Mouse (Mus musculus) liver, embryonic 16.5 days (tissue): ENCODE measurements around the gene Cpa2. TPM values are rescaled to one million over a fixed set of nuclear protein-coding genes. Genes with fewer than 3 reads are reported as not detected.

Source experiments
- ATAC-seq: fragments of 200-750 bp; cut with Nextera tagmentation; 2 replicates; pipeline ENCODE4 v1.8.0; 2017; ENCODE audit warnings: low read depth, mild to moderate bottlenecking, moderate number of reproducible peaks, moderate library complexity
- H3K27ac ChIP-seq: fragments of 300-500 bp; sonication (generic); 2 replicates; pipeline ENCODE4 v1.5.1; 2014; ENCODE audit warnings: mild to moderate bottlenecking, low read length
- H3K27me3 ChIP-seq: fragments of 300-500 bp; sonication (generic); 2 replicates; pipeline ENCODE4 v1.6.1; 2014; ENCODE audit warnings: low read depth, low read length, mixed read lengths; ENCODE audit not compliant: control insufficient read depth, insufficient read depth
- H3K36me3 ChIP-seq: fragments of 300-500 bp; sonication (generic); 2 replicates; pipeline ENCODE4 v1.6.1; 2014; ENCODE audit warnings: mild to moderate bottlenecking; ENCODE audit not compliant: control insufficient read depth, insufficient read depth
- H3K4me1 ChIP-seq: fragments of 300-500 bp; sonication (generic); 2 replicates; pipeline ENCODE4 v1.6.1; 2014; ENCODE audit warnings: low read depth, low read length, mixed read lengths; ENCODE audit not compliant: control insufficient read depth
- H3K4me2 ChIP-seq: fragments of 300-500 bp; sonication (generic); 2 replicates; pipeline ENCODE4 v1.6.1; 2014; ENCODE audit warnings: low read depth, low read length, mixed read lengths
- H3K4me3 ChIP-seq: fragments of 300-500 bp; sonication (generic); 2 replicates; pipeline ENCODE4 v1.5.1; 2014; ENCODE audit warnings: low read depth, mild to moderate bottlenecking, low read length
- H3K9ac ChIP-seq: fragments of 300-500 bp; sonication (generic); 2 replicates; pipeline ENCODE4 v1.6.1; 2014; ENCODE audit warnings: low read depth, low read length
- H3K9me3 ChIP-seq: fragments of 300-500 bp; sonication (generic); replicated peaks from 2 replicates; pipeline ENCODE4 v1.6.1; 2016; ENCODE audit warnings: low read length; ENCODE audit not compliant: control insufficient read depth
- WGBS: fragments of 180-500 bp; shearing (Covaris S2); extraction: QIAGEN DNeasy Blood & Tissue Kit; methylation state at CpG from one replicate; pipeline ENCODE4 v1.1.7; 2014; ENCODE audit not compliant: insufficient replicate concordance; 5-methylcytosine and 5-hydroxymethylcytosine counted together
- polyA plus RNA-seq: library from polyadenylated mRNA; unstranded; fragments of >200 nt; fragmentation: Nextera tagmentation; extraction: Ambion mirVana; gene quantifications from 2 replicates; pipeline ENCODE4 v1.2.1, GENCODE M21; 2015

Gene Cpa2
- polyA plus RNA-seq, 1 experiment from 2014 or later: 9.1 TPM

DNA sequence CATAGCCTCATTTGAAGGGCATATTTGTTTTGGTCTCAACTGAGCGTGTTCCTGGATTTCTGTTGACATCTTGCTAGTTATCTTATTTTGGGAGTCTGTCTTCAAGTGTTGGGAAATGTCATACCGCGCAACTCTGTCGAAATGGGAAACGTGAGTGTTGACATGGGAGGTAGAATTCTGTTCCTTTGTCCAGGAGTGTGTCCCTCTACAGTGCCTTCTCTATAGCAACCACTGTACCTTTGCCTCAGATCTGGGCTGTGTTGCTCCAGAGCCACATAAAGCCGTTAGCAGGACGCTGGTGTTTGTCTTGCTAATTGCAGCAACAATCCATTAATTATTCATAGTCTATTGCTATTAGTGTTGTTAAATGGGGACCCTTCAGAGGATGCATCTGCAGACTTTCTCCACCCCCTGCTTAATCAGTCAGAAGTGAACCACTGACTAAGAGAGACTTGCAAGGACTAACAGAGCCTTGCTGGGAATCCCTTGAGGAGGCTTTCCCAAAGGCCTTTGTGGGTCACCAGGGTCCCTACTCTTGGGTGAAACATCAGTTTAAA lies 45.6 kb downstream of the Cpa2 start:
- Histone ChIP-seq H3K4me1 (no peaks in the 10 kb centered on the region), H3K27me3 (no peaks in the 10 kb centered on the region)

GRCm38 (mm10) chr6:30589819-30590218 lies 48.4 kb downstream of the Cpa2 start:
- H3K27ac ChIP-seq: no peak overlapping the region
- H3K9me3 ChIP-seq: no peaks in the 10 kb centered on the region
- no peak overlapping the region for H3K4me3 ChIP-seq
- WGBS: 30% methylated on average over 2 of the region's 2 CpGs
- H3K4me2 ChIP-seq: no peak overlapping the region
- H3K27me3 ChIP-seq: no peaks in the 10 kb centered on the region
- no peak overlapping the region for H3K9ac ChIP-seq
- no peak for ATAC-seq
- no peaks in the 10 kb centered on the region for H3K36me3 ChIP-seq
- no peaks in the 10 kb centered on the region for H3K4me1 ChIP-seq

More for the DNA sequence above, 45.6 kb downstream of the Cpa2 start:
- Histone ChIP-seq H3K36me3 (no peaks in the 10 kb centered on the region), H3K9ac (no peak overlapping the region), H3K9me3 (no peaks in the 10 kb centered on the region), H3K4me3 (no peak overlapping the region), H3K4me2 (no peak overlapping the region), H3K27ac (no peak overlapping the region)
- WGBS: 60% methylated on average over 7 of the region's 7 CpGs
- ATAC-seq: no peak

DNA sequence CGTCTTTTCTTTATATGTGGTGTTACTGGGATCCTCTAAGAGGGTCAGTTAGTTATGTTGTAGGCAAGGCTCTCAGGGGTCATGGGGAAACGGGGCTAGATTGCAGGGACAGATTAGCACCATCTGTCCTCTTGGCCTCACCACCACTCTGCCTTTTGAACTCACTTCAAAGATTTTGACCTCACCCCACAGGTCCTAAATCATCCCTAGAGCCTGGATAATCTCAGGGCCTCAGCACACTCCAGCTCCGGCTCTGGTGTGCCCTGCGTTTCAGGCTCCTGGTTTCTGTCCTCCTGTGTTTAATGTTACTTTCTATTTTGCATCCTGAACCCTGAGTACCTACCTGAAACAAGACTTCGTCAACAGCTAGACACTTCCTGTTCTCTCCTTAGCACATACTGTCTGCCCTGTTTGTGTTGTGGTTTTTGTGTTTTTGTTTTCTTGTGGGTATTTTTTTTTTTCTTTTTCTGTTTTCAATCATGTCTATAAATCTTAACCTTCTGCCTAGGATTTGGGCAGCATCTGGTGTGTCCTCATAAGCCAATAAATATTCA lies 50.5 kb downstream of the Cpa2 start:
- ATAC-seq: no peak
- WGBS: 35% methylated on average over 5 of the region's 5 CpGs
- Histone ChIP-seq H3K27me3 (no peaks in the 10 kb centered on the region), H3K9me3 (no peaks in the 10 kb centered on the region), H3K4me2 (no peak overlapping the region), H3K4me1 (no peaks in the 10 kb centered on the region), H3K4me3 (no peak overlapping the region), H3K36me3 (no peaks in the 10 kb centered on the region), H3K27ac (no peak overlapping the region), H3K9ac (no peak overlapping the region)

GRCm38 (mm10) chr6:30592417-30592974 lies 51.1 kb downstream of the Cpa2 start:
- WGBS: 57% methylated on average over 10 of the region's 10 CpGs
- Histone ChIP-seq H3K4me3 (no peak overlapping the region), H3K27me3 (no peaks in the 10 kb centered on the region), H3K9ac (no peak overlapping the region), H3K9me3 (no peaks in the 10 kb centered on the region), H3K4me1 (no peaks in the 10 kb centered on the region), H3K27ac (no peak overlapping the region), H3K4me2 (no peak overlapping the region), H3K36me3 (no peaks in the 10 kb centered on the region)
- ATAC-seq: no peak

DNA sequence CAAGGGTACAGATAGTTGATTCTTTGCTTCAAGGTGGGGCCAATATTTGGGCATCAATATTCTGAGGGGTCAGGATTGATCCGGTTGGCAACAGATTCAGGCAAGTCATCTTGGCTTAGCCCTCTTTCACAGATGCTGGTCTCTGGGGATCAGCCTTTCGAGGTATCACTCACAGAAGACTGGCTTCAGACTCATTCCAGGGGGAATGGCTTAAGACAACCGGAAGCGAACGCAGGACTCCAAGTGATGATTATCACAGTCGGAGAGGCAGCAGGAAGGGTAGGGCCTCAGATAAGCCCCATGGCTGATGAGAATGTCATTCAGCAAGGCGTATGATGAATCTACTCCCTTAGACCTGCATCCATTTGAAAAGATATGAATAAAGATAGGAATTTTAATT lies 53.0 kb downstream of the Cpa2 start:
- Histone ChIP-seq H3K27ac (no peak overlapping the region), H3K36me3 (no peaks in the 10 kb centered on the region), H3K4me2 (no peak overlapping the region), H3K9ac (no peak overlapping the region), H3K4me1 (no peaks in the 10 kb centered on the region), H3K4me3 (no peak overlapping the region), H3K9me3 (no peaks in the 10 kb centered on the region), H3K27me3 (no peaks in the 10 kb centered on the region)
- ATAC-seq: no peak
- 38% methylated on average over 7 of the region's 7 CpGs for WGBS

- H3K4me1 ChIP-seq: no peaks in the 10 kb centered on the region
- no peak for ATAC-seq
- H3K4me3 ChIP-seq: no peak overlapping the region
- no peaks in the 10 kb centered on the region for H3K9me3 ChIP-seq
- H3K4me2 ChIP-seq: no peak overlapping the region
- 70% methylated on average over 8 of the region's 8 CpGs for WGBS
- H3K36me3 ChIP-seq: no peaks in the 10 kb centered on the region
- no peaks in the 10 kb centered on the region for H3K27me3 ChIP-seq
- no peak overlapping the region for H3K9ac ChIP-seq
- H3K27ac ChIP-seq: no peak overlapping the region
These were observed 55.0 kb downstream of the Cpa2 start for GRCm38 (mm10) chr6:30596230-30596898.

- Histone ChIP-seq H3K4me2 (no peak overlapping the region), H3K36me3 (no peaks in the 10 kb centered on the region), H3K4me1 (no peaks in the 10 kb centered on the region), H3K9me3 (no peaks in the 10 kb centered on the region), H3K4me3 (no peak overlapping the region), H3K9ac (no peak overlapping the region), H3K27ac (no peak overlapping the region), H3K27me3 (no peaks in the 10 kb centered on the region)
- peak; percentile 30; the same call in 1 of the 2 replicates for ATAC-seq
- 40% methylated on average over 3 of the region's 3 CpGs for WGBS
These were observed 58.7 kb downstream of the Cpa2 start for GRCm38 (mm10) chr6:30600033-30600432.

- Histone ChIP-seq H3K4me1 (no peaks in the 10 kb centered on the region), H3K36me3 (no peaks in the 10 kb centered on the region), H3K4me3 (no peak overlapping the region), H3K9me3 (no peaks in the 10 kb centered on the region), H3K4me2 (no peak overlapping the region), H3K27me3 (no peaks in the 10 kb centered on the region), H3K9ac (no peak overlapping the region), H3K27ac (no peak overlapping the region)
- 52% methylated on average over 1 of the region's 1 CpGs for WGBS
- no peak for ATAC-seq
These were observed 59.6 kb downstream of the Cpa2 start for GRCm38 (mm10) chr6:30600995-30601394.

- Histone ChIP-seq H3K36me3 (no peaks in the 10 kb centered on the region), H3K27ac (no peak overlapping the region), H3K4me1 (no peaks in the 10 kb centered on the region), H3K4me2 (no peak overlapping the region), H3K27me3 (no peaks in the 10 kb centered on the region), H3K9me3 (no peaks in the 10 kb centered on the region), H3K4me3 (no peak overlapping the region), H3K9ac (no peak overlapping the region)
- ATAC-seq: no peak
- 49% methylated on average over 7 of the region's 7 CpGs for WGBS
These were observed 63.0 kb downstream of the Cpa2 start for GRCm38 (mm10) chr6:30604342-30604867.
